Mouse (Mus musculus): ENCODE measurements around the gene Psmc3. TPM values are rescaled to one million over a fixed set of nuclear protein-coding genes. Genes with fewer than 3 reads are reported as not detected.

Psmc3 gene
- polyA plus RNA-seq, 1 experiment: 435 TPM

DNA sequence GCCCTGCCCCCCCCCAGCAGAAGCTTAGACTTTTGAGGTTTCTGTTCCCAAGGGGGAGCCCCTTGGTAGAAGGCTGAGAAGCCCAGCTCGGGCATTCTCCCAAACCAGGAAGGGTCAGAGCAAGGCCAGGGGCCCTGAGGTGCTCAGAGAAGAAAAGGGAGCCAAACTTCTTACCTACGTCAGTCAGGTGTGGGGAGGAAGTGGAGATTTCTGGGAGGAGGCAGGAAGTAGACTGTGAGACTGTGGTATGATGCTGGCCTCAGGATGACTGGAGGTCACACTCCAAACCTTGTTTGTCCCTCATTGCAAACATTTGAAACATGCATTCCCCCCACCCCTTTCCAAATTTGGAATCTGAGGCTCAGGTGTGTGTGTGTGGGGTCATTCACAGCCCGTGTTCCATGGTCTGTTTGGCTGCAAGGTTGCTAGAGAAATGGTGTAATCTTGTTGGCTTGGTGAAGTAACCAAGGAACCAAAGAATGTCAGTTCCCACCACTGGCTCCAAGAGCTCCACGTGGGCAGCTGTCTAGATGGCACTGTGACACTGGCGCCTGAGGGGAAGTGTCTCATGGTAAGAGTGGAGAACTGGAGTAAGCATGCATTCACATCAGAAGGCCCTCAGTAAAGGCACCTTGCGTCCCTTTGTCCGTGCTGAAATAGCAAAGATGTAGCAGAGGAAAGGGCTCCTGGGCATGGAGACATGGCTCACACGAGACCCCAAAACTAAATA is 27.1 kb downstream of the Psmc3 start:
- TF ChIP-seq CTCF (IDR thresholded peaks at IDR 0.05; ENCODE audit: control insufficient read depth, insufficient read depth, insufficient replicate concordance, low read depth, low read length): no peak
- no peak for TF ChIP-seq POLR2A (IDR thresholded peaks at IDR 0.05; ENCODE audit: control insufficient read depth, low read depth, low read length)
- Histone ChIP-seq H3K36me3 (ENCODE audit: control insufficient read depth, insufficient read depth, low read length) (no peaks in the 10 kb centered on the region), H3K27me3 (ENCODE audit: control insufficient read depth, insufficient read depth, low read length) (no peaks in the 10 kb centered on the region; the same call in 1 of the 2 replicates), H3K4me3 (ENCODE audit: control insufficient read depth, low read depth, low read length) (no peak overlapping the region), H3K27ac (ENCODE audit: control insufficient read depth, insufficient read depth, low read depth, low read length) (no peak overlapping the region), H3K4me1 (ENCODE audit: control insufficient read depth, insufficient read depth, low read length) (peaks cover 18% of the 10 kb centered on the region)

DNA sequence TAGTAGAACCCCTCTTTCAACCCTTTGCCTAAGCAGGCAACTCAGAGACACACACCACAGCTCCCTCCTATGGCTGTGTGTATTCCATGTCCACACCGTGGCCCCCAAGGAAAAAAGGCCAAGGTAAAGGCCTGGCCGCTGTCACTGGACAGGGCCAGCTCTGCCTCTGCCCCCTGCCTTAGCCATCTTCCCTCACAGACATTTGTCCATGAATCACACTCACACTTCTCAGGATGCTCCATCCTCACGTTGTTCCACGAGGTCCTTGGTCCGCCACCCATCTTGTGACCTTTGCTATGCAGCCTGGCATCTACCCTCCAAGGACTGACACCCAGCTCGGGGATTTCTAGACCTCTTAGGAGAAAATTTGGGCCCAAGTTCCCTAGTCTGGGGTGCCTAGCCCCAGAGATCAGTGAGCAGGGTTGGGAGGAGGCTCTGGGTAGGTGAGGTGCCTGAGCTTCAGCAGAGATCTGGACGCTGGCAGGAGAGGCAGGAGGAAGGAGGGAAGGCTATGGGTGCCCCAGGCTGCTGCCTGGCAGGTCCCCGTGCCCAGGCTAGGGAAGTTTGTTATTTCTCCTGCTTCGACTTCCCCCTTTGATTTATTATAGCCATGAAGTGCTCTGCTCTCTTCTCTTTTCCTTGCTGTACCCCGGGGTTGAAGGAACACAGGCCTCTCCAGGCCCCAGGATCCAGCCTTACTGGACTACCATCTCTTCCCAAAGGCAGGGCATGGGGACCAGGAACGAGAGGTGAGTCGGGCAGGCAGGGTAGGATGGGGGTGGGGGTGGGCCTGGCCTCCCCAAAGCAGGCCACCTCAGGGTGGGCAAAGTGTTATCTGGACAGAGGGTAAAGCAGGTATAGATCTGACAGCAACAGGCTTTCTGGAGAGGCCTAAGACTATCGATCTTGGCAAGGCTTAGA is 28.2 kb downstream of the Psmc3 start, which contains the start of gene Spi1:
Spi1 (plus strand) TSS at position 616 of the 921 bp plus-strand sequence.
- peaks cover 18% of the 10 kb centered on the region for H3K4me1 ChIP-seq (ENCODE audit: control insufficient read depth, insufficient read depth, low read length)
- H3K27me3 ChIP-seq (ENCODE audit: control insufficient read depth, insufficient read depth, low read length): no peaks in the 10 kb centered on the region; the same call in 1 of the 2 replicates
- H3K4me3 ChIP-seq (ENCODE audit: control insufficient read depth, low read depth, low read length): no peak within 1 kb of the TSS
- H3K27ac ChIP-seq (ENCODE audit: control insufficient read depth, insufficient read depth, low read depth, low read length): peak within 1 kb of the TSS; percentile 40; the same call in 1 of the 2 replicates
- TF ChIP-seq POLR2A (IDR thresholded peaks at IDR 0.05; ENCODE audit: control insufficient read depth, low read depth, low read length) (no peak), CTCF (IDR thresholded peaks at IDR 0.05; ENCODE audit: control insufficient read depth, insufficient read depth, insufficient replicate concordance, low read depth, low read length) (no peak)
- H3K36me3 ChIP-seq (ENCODE audit: control insufficient read depth, insufficient read depth, low read length): no peaks in the 10 kb centered on the region

DNA sequence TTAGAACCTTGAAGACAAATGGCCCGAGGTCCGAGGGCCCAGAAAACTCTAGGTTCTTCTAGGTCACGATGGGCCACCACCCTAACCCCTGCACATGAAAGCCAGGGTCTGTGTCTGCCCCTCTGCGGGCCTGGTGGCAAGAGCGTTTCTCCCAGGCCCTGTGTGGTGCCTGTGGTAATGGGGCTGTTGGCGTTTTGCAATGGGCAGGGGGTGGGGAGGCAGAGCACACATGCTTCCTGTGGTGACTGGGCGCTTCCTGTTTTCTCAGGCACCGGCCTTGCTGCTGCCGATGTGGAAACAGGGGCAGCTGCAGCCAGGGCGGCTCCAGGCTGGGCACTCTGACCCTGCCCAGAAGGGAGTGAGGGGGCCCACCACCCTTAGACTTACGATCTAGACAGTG is 29.0 kb downstream of the Psmc3 start:
- Histone ChIP-seq H3K27me3 (ENCODE audit: control insufficient read depth, insufficient read depth, low read length) (no peaks in the 10 kb centered on the region; the same call in 1 of the 2 replicates), H3K36me3 (ENCODE audit: control insufficient read depth, insufficient read depth, low read length) (no peaks in the 10 kb centered on the region), H3K27ac (ENCODE audit: control insufficient read depth, insufficient read depth, low read depth, low read length) (peak overlapping the region; percentile 40; the same call in 1 of the 2 replicates), H3K4me1 (ENCODE audit: control insufficient read depth, insufficient read depth, low read length) (peaks cover 18% of the 10 kb centered on the region), H3K4me3 (ENCODE audit: control insufficient read depth, low read depth, low read length) (no peak overlapping the region)
- TF ChIP-seq CTCF (IDR thresholded peaks at IDR 0.05; ENCODE audit: control insufficient read depth, insufficient read depth, insufficient replicate concordance, low read depth, low read length) (no peak), POLR2A (IDR thresholded peaks at IDR 0.05; ENCODE audit: control insufficient read depth, low read depth, low read length) (no peak)

DNA sequence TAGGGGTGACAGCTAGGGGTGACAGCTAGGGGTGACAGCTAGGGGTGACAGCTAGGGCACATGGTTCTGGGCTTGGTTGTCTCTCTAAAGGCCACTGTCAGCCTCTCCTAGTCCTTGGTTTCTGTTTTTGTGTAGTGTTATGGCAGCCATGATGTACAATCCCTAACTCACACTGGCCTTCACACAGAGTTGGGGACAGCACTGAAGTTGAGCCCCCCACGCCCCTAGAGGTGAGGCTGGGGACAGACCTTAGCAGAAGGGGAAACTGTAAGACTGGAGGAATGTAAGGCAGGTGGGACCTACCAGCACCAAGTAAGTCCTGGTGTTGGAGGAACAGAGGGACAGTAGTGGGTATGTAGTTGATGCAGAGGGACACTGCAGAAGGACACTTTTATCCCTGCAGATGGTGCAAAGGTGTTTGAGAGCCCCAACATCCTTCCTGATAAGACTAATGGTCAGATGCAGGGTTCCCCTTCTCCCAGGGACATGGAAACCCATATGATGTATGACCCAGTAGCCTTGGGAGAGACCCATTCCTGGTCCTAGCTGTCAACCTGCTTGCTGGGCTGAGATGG is 29.6 kb downstream of the Psmc3 start:
- Histone ChIP-seq H3K27ac (ENCODE audit: control insufficient read depth, insufficient read depth, low read depth, low read length) (peak overlapping the region; percentile 40; the same call in 1 of the 2 replicates), H3K36me3 (ENCODE audit: control insufficient read depth, insufficient read depth, low read length) (no peaks in the 10 kb centered on the region), H3K4me1 (ENCODE audit: control insufficient read depth, insufficient read depth, low read length) (peaks cover 13% of the 10 kb centered on the region), H3K27me3 (ENCODE audit: control insufficient read depth, insufficient read depth, low read length) (no peaks in the 10 kb centered on the region; the same call in 1 of the 2 replicates), H3K4me3 (ENCODE audit: control insufficient read depth, low read depth, low read length) (no peak overlapping the region)
- no peak for TF ChIP-seq POLR2A (IDR thresholded peaks at IDR 0.05; ENCODE audit: control insufficient read depth, low read depth, low read length)

DNA sequence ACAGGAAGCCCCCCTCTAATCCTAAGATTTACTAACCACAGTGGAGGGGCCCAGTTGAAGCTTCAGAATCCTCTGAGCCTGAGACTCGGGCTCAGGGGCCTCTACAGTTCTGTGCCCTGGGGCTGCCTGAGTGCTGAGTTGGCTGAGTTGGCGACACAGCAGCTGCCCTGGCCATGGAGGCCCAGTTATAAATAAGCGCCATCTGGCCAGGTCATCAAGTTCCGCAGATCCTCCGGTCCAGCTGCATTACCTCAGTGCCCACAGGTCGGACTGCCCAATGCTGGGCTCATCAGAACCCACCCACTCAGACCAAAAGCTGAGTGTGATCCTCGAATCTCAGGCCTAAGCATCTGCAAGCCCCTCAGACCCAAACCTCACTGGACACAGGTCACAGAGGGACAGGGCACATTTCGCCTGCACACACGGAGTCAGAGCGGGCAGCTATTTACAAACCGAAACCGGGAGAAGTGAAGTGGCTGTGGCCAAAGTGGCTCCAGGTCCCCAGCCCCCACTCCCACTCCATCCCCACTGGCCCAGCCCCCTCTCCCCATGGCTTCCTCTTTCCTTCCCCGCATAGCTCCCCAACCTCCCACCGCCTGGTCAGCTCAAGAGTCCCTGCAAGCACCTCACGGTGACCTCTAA is 30.5 kb downstream of the Psmc3 start:
- H3K4me1 ChIP-seq (ENCODE audit: control insufficient read depth, insufficient read depth, low read length): peaks cover 5% of the 10 kb centered on the region
- no peak for TF ChIP-seq CTCF (IDR thresholded peaks at IDR 0.05; ENCODE audit: control insufficient read depth, insufficient read depth, insufficient replicate concordance, low read depth, low read length)
- no peak for TF ChIP-seq POLR2A (IDR thresholded peaks at IDR 0.05; ENCODE audit: control insufficient read depth, low read depth, low read length)
- H3K36me3 ChIP-seq (ENCODE audit: control insufficient read depth, insufficient read depth, low read length): no peaks in the 10 kb centered on the region
- no peak overlapping the region for H3K4me3 ChIP-seq (ENCODE audit: control insufficient read depth, low read depth, low read length)
- H3K27ac ChIP-seq (ENCODE audit: control insufficient read depth, insufficient read depth, low read depth, low read length): no peak overlapping the region
- H3K27me3 ChIP-seq (ENCODE audit: control insufficient read depth, insufficient read depth, low read length): no peaks in the 10 kb centered on the region

DNA sequence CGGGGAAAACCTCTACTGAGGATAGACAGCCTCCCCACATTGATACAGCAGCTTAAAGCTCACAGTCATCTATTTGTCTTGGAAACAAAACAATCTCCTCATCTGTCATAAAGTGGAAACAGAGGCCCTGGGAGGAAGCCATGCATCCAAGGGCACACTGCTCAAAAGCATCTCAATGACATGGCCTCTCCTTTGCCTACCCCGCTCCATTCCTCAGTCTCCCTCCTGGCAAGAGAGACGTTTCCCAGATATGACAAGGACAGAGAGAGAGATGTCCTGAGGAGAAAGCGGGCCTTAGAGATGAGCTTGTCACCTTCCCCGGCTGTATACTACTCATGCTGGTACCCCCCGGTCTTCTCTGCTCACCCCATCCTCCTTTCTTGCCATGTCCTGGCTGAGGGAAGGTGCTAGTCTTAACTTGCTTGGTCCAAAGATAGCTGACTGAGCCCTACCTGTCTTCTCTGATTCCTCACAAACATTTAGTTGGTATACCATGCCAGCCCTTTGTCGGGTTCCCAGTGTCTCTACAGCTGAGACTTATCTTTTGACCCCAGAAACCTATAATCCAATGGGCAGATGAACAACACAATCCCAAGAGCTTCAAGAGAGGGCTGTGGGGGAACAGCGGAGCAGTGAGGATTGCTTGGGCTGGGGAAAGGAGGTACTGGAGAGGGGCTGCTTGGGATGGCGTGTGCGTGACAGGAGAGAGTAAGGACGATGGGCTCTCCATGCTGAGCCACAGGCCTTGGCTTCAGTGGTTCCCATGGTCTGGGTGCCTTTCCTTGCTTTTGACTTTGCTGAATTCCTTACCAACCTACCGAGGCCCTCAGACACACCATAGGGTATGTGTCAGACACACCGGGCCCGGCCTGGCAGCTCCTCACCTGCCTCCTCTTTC is 31.9 kb downstream of the Psmc3 start:
- no peak overlapping the region for H3K4me3 ChIP-seq (ENCODE audit: control insufficient read depth, low read depth, low read length)
- H3K27me3 ChIP-seq (ENCODE audit: control insufficient read depth, insufficient read depth, low read length): no peaks in the 10 kb centered on the region
- H3K4me1 ChIP-seq (ENCODE audit: control insufficient read depth, insufficient read depth, low read length): peaks cover 3% of the 10 kb centered on the region; the same call in 1 of the 2 replicates
- H3K27ac ChIP-seq (ENCODE audit: control insufficient read depth, insufficient read depth, low read depth, low read length): no peak overlapping the region
- no peak for TF ChIP-seq POLR2A (IDR thresholded peaks at IDR 0.05; ENCODE audit: control insufficient read depth, low read depth, low read length)
- no peak for TF ChIP-seq CTCF (IDR thresholded peaks at IDR 0.05; ENCODE audit: control insufficient read depth, insufficient read depth, insufficient replicate concordance, low read depth, low read length)
- H3K36me3 ChIP-seq (ENCODE audit: control insufficient read depth, insufficient read depth, low read length): no peaks in the 10 kb centered on the region

Measured in testis, adult 2 months (tissue).